Mouse (Mus musculus) C2C12 (cell line): ENCODE data around the gene Gbp7.

Source experiments
- CEBPB ChIP-seq: IDR thresholded peaks from one replicate; pipeline ENCODE4 v1.6.1; 2011; ENCODE audit warnings: low read depth, mild to moderate bottlenecking, control low read depth, moderate library complexity
- CTCF ChIP-seq: IDR thresholded peaks from one replicate; pipeline ENCODE4 v1.5.1; 2011; ENCODE audit not compliant: control insufficient read depth, insufficient read depth, insufficient read length
- FOSL1 ChIP-seq: IDR thresholded peaks from one replicate; pipeline ENCODE4 v1.8.0; 2011; ENCODE audit warnings: mild to moderate bottlenecking, low read length; ENCODE audit not compliant: poor library complexity, insufficient read depth, severe bottlenecking
- MAX ChIP-seq: IDR thresholded peaks from one replicate; pipeline ENCODE4 v1.6.1; 2011; ENCODE audit warnings: mild to moderate bottlenecking, control low read depth
- MYOD1 ChIP-seq: IDR thresholded peaks from one replicate; pipeline ENCODE4 v1.6.1; 2011; ENCODE audit warnings: low read depth; ENCODE audit not compliant: control insufficient read depth, insufficient read length
- MYOG ChIP-seq: IDR thresholded peaks from one replicate; pipeline ENCODE4 v1.6.1; 2011; ENCODE audit not compliant: control insufficient read depth, insufficient read length; ENCODE audit errors: extremely low read depth
- USF1 ChIP-seq: IDR thresholded peaks from one replicate; pipeline ENCODE4 v1.6.1; 2011; ENCODE audit warnings: low read depth, mild to moderate bottlenecking, control low read depth, moderate library complexity

DNA sequence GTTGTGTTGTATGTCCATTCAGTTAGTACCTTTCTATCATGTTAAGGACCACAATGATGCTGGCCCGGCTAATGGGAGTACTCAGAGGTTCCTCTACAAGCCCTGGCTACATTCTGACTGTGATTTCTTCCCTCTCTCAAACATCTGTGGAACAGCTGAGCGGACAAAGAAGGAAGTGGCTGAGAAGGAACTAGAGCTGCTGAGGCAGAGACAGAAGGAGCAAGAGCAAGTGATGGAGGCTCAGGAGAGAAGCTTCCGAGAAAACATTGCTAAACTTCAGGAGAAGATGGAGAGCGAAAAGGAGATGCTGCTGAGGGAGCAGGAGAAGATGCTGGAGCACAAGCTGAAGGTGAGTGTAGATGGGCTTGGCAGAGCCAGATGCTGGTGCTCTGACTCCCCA is 40.6 kb downstream of the Gbp7 start:
- TF ChIP-seq CTCF (no peak), USF1 (no peak), MAX (no peak), MYOD1 (no peak), CEBPB (no peak), MYOG (no peak), FOSL1 (no peak)
